In the genomic region with DNA sequence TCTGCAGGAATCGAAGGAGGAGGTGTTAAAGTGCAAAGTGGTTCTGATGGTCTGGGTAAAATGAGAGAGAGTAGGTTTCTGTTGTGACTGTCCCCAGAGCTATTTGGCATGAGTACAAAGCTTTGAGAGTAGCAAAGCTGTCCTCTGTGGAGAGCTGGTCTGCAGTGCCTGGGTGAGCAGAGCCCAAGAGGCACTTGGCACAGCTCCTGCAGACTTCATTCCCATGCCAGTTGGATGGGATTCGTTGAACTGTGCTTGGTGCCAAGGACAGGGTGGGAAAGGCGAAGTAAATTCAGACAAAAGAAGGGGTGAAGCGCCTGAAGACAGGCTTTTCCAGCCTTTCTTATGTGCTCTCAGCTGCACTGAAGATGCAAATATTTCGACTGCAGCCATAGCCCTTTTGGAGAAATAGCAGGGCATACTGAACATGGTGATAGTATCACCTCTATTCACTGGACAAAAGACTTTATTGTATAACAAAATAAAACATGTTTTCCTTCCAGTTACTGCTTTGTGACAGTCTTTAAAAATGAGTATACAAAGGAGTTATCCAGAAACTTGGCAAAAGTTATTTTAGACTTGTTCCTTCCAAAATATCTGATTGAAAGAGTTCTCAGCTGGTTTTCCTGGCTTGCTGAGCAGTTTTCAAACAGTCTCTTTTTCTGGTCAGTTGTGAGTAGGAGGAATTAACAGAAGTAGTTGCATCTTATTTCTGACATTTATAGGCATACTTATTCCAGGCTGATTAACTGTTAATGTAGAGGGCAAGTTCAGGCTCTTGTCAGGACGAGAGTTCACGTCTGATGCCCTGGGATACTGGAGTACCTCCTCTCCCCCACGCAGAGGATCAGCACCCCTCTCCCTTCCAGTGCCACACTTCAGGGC, we compare ENCODE assay signal across 9 mouse cellular contexts. TPM values are rescaled to one million over a fixed set of nuclear protein-coding genes. Genes with fewer than 3 reads are reported as not detected.
DNase-seq lines count a peak whose midpoint lies in the region; ATAC-seq and TF ChIP-seq lines count a peak whose summit lies in the region.
"Had no signal": no experiment of that assay in that cellular context is flagged by ENCODE, and none has a peak within 500 bp of the region (broad histone marks: within the 10 kb centered on the region; RNA-seq: fewer than 3 reads in every experiment).

No protein-coding gene starts in this region.

- H3K4me1 ChIP-seq in heart, embryonic 11.5 days (ENCODE audit: control insufficient read depth, insufficient read depth, low read length): no peaks in the 10 kb centered on the region
- no peaks in the 10 kb centered on the region for H3K4me1 ChIP-seq in liver, postnatal 0 days (ENCODE audit: insufficient read depth)

- H3K27me3 ChIP-seq in heart, embryonic 11.5 days (ENCODE audit: control insufficient read depth, insufficient read depth, low read length): no peaks in the 10 kb centered on the region
- no peaks in the 10 kb centered on the region for H3K27me3 ChIP-seq in liver, postnatal 0 days (ENCODE audit: insufficient read depth, low read length)
- H3K27me3 ChIP-seq: CH12.LX had no signal

- DNase-seq in heart, adult 18-20 months: peak; percentile 63 to 65
- DNase-seq in brain, embryonic 14.5 days (ENCODE audit: low read depth): peak; percentile 95
- peak; percentile 37 for DNase-seq in gastrocnemius, adult 2 months
- DNase-seq in left cerebral cortex, adult 11 months (ENCODE audit: low spot score): peak; percentile 23
- peak; percentile 28 for DNase-seq in ovary, postnatal 10 days (ENCODE audit: low spot score)
- no peak for DNase-seq in liver, postnatal 0 days

- TF ChIP-seq EP300 in liver, postnatal 0 days (IDR thresholded peaks at IDR 0.05; ENCODE audit: low read depth): no peak

- ATAC-seq in heart, embryonic 11.5 days (replicated peaks; ENCODE audit: insufficient number of reproducible peaks, low FRiP score, low TSS enrichment): no peak
- ATAC-seq in liver, postnatal 0 days: no peak
- no peak for ATAC-seq in erythroid progenitor cell, adult 5-6 weeks (replicated peaks; ENCODE audit: low FRiP score, poor library complexity, severe bottlenecking)

- intact Hi-C loops in gastrocnemius, adult 2 months (cut with DNase I): no loop called here

- TF ChIP-seq CTCF in brain, embryonic 14.5 days (IDR thresholded peaks at IDR 0.05; ENCODE audit: borderline replicate concordance, extremely low read depth, insufficient read depth, insufficient read length): no peak
- no peak for TF ChIP-seq CTCF in gastrocnemius, adult 2 months (IDR thresholded peaks at IDR 0.05)
- TF ChIP-seq CTCF in liver, postnatal 0 days (IDR thresholded peaks at IDR 0.05; ENCODE audit: low read depth): no peak

- H3K27ac ChIP-seq in heart, embryonic 11.5 days (ENCODE audit: low read depth, low read length): no peak overlapping the region
- no peak overlapping the region for H3K27ac ChIP-seq in gastrocnemius, adult 2 months
- no peak overlapping the region for H3K27ac ChIP-seq in liver, postnatal 0 days (ENCODE audit: low read depth)

- H3K4me3 ChIP-seq in heart, embryonic 11.5 days (ENCODE audit: low read depth, low read length): no peak overlapping the region
- no peak overlapping the region for H3K4me3 ChIP-seq in gastrocnemius, adult 2 months
- no peak overlapping the region for H3K4me3 ChIP-seq in liver, postnatal 0 days (ENCODE audit: low read depth, low read length)

- no peak overlapping the region for H3K4me2 ChIP-seq in heart, embryonic 11.5 days
- no peak overlapping the region for H3K4me2 ChIP-seq in liver, postnatal 0 days (ENCODE audit: low read depth, low read length)

- no peaks in the 10 kb centered on the region for H3K36me3 ChIP-seq in heart, embryonic 11.5 days (ENCODE audit: control insufficient read depth, insufficient read depth, low read length)
- no peaks in the 10 kb centered on the region for H3K36me3 ChIP-seq in liver, postnatal 0 days (replicated peaks; ENCODE audit: insufficient read depth, low read length)

- no peak for TF ChIP-seq POLR2A in brain, embryonic 14.5 days (IDR thresholded peaks at IDR 0.05; ENCODE audit: borderline replicate concordance, extremely low read depth, insufficient read depth, insufficient read length, poor library complexity, severe bottlenecking)

- no peak overlapping the region for H3K9ac ChIP-seq in heart, embryonic 11.5 days (ENCODE audit: low read depth, low read length)
- H3K9ac ChIP-seq in liver, postnatal 0 days (replicated peaks): no peak overlapping the region

- WGBS in heart, embryonic 11.5 days (ENCODE audit: insufficient replicate concordance): 67% methylated on average over 8 of the region's 8 CpGs
- WGBS in liver, postnatal 0 days (ENCODE audit: insufficient replicate concordance): 66% methylated on average over 8 of the region's 8 CpGs

- no peaks in the 10 kb centered on the region for H3K9me3 ChIP-seq in heart, embryonic 11.5 days (replicated peaks; ENCODE audit: control insufficient read depth, low read length)
- H3K9me3 ChIP-seq in liver, postnatal 0 days (ENCODE audit: low read length): no peaks in the 10 kb centered on the region

RNA-seq across cellular contexts. Expression of gene C1d, which starts 48.9 kb away (rescaled TPM):
- total RNA-seq in heart, adult 18-20 months (2021): 10 to 100 TPM; 34.8 to 35.7 TPM
- 74.3 and 83.7 TPM in 2 replicates for polyA plus RNA-seq in heart, embryonic 11.5 days (2014; fragmentation: Nextera tagmentation; extraction: Ambion mirVana)
- polyA plus RNA-seq in brain, embryonic 14.5 days (2012; rRNA removed): 51.7 and 57.8 TPM in 2 replicates
- total RNA-seq in gastrocnemius, adult 2 months (2021): 10 to 100 TPM; 33.7 to 36.0 TPM
- 46.4 and 51.0 TPM in 2 replicates for polyA plus RNA-seq in liver, postnatal 0 days (2015; fragmentation: Nextera tagmentation; extraction: Ambion mirVana)
- 18.9 and 25.2 TPM in 2 replicates for total RNA-seq in erythroid progenitor cell, adult 5-6 weeks (2015; ENCODE audit: low replicate concordance)
- total RNA-seq in erythroid progenitor cell, adult 5-6 weeks (2017; ENCODE audit: low replicate concordance): 21.1 and 44.2 TPM in 2 replicates
